Mouse (Mus musculus) retina, postnatal 1 day (tissue): ENCODE measurements around the gene Slc37a1.

ENCODE experiments used
- DNase-seq: peaks from one replicate; pipeline ENCODE4 v3.0.0-alpha.2; 2012

The Slc37a1 gene

GRCm38 (mm10) chr17:31286492-31286891 is at the start of gene Slc37a1:
Slc37a1 (plus strand) TSS chr17:31286792.
- no peak for DNase-seq

- no peak for DNase-seq
Measured at GRCm38 (mm10) chr17:31238234-31239020, 48.2 kb upstream of the Slc37a1 start.

DNA sequence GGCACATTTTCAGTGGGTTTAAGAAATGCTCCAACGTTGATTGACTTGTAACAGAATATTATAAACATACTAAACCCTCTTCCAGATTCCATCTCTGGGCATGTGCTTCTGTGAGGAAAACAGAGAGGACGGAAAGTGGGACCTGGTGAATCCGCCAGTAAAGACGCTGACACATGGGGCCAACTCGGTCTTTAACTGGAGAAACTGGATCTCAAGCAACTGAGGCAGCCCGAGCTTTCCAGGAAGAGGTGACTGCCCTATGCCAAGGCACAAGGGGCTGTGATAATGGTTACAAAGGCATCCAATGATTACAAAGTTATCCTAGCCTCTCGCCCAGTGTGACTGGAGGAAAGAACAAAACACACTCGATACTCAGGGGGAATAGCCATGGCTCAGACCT is 45.4 kb upstream of the Slc37a1 start:
- DNase-seq: no peak

DNA sequence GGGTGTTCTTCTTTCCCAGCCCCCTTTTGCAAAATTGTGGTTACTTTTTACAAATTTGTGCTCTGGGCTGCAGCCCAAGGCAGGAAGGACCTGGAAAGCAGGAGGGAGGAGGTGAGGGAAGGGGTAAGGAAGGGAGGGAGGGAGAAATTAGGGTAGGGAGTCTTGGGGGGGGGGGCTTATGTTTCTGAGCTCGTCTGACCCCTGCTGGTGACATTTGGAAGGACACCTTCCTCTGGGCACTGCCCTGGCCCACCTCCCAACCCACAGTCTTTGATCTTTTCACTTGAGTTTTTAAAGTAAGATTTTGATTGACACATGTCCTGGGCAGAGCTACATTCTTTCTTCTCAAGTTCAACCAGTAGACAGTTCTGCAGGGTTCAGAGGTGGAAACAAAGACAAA is 43.8 kb upstream of the Slc37a1 start:
- peak; percentile 22 for DNase-seq

DNA sequence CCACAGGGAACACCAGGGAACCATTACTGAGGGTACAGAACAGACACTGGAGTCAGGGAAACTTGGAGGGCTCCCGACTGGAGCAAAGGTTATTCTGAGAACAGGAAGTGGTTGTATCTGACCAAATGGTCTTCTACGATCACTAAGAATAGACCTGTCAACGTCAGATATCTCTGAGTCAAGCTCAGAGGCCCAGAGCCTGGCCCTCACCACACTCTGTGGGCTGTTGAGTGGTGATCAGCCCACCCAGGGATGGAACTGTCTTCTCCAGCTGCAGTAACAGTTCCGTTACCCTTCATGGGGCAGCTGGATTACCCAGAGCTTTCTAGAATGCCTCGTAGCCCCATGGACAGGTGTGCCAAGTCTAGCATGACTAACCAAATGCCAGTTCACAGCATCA is 41.3 kb upstream of the Slc37a1 start:
- DNase-seq: no peak

GRCm38 (mm10) chr17:31247144-31247543 is 39.4 kb upstream of the Slc37a1 start:
- DNase-seq: peak; percentile 15

DNA sequence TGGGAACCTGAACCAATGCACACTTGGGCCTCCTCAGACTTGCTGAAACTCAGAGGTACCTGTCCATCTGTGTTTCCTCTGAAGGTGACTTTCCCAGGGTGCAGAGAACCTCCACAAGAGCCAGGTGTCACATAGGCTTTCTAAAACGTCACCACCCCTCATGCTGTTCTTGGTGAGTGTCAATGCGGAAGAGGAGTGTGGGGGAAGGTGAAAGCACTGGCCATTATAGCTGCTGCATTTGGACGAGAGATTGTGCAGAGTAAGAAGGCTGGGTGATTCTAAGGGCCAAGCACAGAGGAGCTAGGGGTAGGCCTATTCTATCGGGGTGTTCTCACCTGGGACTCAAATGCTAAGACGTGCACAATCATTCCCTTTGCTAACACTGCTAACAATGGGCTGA is 32.6 kb upstream of the Slc37a1 start:
- DNase-seq: no peak

DNA sequence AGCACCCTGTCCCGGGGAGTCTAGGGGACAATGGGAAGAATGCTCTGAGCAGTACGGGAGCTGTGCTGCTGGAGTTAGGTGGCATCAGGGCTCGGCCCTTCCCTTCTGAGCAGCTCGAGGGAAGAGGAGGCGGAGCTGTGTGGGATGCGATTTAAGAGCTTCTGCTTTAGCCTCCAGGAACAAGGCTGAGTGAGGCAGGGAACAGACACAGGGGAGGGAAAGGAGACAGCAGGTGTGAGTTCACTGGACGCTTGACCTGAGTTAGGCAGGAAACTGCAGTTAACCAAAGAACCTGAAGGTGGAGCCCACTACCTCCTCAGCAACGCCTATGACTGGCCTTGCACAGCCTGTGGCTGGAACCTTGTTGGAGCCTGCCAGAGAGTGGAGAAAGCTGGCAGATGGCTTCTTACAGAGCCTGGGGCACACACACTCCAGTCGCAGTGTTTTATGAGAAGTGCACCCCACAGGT is 32.1 kb upstream of the Slc37a1 start:
- DNase-seq: peak; percentile 88

DNA sequence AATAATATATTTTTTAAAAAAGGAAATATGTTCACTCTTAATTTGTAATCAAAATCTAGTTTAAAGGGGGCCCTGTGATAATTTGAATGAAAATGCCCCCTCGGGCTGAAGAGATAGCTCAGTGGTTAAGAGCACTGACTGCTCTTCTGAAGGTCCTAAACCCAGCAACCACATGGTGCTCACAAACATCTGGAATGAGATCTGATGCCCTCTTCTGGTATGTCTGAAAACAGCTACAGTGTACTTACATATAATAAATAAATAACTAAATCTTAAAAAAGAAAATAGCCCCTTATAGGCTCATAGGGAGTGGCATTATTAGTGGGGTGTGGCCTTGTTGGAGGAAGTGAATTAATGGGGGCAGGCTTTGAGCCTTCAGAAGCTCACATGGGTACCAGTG is 29.4 kb upstream of the Slc37a1 start:
- DNase-seq: no peak

DNA sequence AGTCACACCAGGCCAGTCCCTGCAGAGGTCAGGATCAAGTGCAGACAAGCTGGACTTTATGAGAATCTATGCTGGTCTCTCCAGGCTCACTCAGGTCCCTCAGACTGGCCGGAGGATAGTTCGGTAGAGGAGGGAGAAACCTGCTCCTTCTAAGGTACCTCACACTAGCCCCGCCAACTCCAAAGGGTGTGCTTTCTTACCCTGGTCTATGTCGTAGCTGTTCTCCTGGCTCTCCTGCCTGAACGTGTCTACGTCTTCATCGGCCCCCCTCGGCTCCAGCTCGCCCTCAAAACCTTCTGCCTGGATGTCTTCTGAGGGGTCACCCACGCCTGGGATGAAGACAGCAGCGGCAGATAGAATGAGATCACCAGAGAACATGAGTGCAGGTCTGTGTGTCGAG is 28.7 kb upstream of the Slc37a1 start:
- no peak for DNase-seq

GRCm38 (mm10) chr17:31258310-31258865 is 28.2 kb upstream of the Slc37a1 start:
- DNase-seq: no peak

- no peak for DNase-seq
Measured at GRCm38 (mm10) chr17:31259145-31259544, 27.4 kb upstream of the Slc37a1 start.

GRCm38 (mm10) chr17:31259825-31260224 is 26.8 kb upstream of the Slc37a1 start:
- no peak for DNase-seq

GRCm38 (mm10) chr17:31260430-31260829 is 26.2 kb upstream of the Slc37a1 start:
- no peak for DNase-seq

GRCm38 (mm10) chr17:31261352-31261751 is 25.2 kb upstream of the Slc37a1 start:
- DNase-seq: no peak

GRCm38 (mm10) chr17:31262715-31263114 is 23.9 kb upstream of the Slc37a1 start:
- no peak for DNase-seq

GRCm38 (mm10) chr17:31263770-31264169 is 22.8 kb upstream of the Slc37a1 start:
- no peak for DNase-seq

DNA sequence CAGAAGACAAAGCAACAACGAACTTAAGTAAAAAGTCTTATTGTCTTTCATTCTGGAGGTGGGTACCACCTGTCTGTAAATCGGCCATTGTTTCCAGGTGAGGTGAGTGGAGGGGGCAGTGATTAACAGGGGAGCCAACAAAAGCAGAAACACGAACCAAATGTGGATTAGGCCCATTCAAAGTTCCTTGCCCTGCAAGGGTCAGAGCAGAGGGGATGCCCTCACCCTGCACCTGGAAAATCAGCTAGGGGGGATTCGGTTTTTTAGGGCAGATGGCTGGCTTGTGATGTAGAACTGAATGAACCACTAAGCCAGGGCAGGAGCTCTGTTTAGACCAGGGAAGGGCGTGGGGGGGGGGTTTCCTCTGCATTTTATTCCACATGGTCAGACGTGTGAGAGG is 22.2 kb upstream of the Slc37a1 start:
- no peak for DNase-seq

GRCm38 (mm10) chr17:31265171-31265572 is 21.4 kb upstream of the Slc37a1 start:
- no peak for DNase-seq

DNA sequence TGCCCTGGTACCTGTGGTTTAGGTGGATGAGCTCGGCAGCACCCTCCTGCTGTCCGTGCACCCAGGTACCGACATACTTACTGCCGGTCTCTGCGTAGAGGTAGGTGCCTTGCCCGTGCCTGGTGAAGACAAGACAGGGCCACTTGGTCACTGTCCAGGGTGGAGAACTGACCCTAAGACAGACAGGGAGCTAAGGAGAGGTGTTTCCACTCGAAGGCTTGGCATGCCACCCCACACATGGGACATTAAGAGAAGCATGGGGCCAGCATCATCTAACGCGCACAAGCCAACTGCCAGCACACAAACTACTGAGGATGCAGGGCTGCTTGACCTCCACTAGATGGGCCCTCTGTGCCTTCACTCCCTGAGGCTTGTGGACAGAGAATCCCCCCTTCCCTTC is 20.8 kb upstream of the Slc37a1 start:
- DNase-seq: no peak

DNA sequence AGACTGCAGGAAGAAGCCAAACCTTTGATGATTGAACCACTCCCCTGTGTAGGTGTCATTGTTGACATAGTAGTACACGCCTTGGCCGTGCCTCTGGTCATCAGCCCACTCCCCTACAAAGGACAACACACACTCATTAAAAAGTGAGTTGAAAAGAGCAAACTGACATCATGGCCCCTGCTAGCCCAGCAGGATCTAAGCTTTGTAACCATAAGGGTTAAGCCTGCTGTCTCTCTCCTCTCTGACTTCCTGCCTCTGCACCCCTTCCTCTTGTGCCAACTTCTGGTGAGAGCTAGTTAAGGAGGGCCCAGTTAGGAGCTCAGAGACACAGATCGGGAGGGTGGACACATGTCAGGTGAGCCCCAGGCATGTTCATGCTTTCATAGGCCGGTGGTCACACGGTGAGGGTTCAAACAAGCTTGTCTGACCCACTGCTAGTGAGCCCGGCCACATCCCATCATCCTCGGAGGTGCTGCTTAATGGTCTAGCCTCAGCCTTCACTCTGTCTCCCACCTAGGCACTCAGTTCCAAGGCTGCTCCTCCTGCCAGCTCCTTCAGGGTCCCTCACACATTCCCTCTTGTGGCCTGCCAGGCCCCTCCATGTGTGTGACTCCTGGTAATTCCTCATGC is 20.2 kb upstream of the Slc37a1 start:
- DNase-seq: no peak

DNA sequence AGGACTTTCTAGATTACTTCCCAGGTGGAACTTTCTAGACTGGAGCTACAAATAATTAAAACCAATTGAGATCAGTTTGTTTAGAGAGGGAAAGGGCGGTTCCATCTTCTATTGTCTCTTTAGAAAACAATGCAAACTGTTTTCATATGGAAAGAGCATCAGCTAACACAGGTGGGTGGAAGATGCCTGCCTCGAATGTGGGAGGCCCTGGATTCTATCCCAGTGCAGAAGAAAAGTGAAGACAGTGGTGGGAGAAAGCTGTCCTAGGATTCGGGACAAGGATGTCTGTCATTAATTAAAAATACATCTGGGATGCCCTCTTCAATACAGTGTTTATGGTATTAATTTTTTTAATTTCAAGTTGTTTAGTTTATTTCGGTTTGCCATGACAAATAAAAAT is 19.5 kb upstream of the Slc37a1 start:
- no peak for DNase-seq

DNA sequence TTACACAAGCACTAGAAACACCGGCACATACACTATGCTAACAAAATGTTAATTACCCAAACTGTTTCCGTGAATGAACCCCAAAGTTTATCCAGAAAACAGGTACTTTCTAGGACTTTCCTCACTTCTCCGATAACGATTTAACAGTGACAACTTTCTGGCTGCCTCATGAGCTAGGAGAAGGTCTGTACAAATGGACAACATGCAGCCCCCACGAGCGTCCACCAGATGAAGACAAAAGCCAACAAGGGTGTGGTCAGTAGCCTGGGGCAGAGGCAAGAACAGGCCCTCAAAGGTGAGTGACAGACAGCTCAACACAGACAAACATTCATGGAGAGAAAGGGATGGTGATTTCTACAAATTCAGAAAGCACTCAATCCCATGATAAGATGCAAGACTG is 19.0 kb upstream of the Slc37a1 start:
- no peak for DNase-seq

DNA sequence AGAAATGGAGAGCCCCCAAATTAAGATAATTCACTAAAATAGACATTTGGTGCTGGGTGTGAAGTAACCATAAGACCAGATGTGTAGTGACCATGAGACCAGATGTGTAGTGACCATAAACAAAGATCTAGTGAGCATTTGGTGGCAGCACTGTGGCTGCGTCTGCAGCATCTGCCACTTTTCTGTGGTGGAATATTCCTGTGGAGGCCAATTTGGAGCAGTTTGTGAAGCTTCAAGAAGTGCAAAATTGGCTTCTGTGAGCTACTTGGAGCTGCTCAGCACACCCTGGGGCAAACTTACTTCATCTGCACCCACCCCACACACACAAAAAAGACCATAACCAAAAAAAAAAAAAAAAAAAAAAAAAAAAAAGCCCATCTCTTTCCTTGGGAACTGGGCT is 18.6 kb upstream of the Slc37a1 start:
- no peak for DNase-seq
